Mouse (Mus musculus): ENCODE data around the gene Vash1. TPM values are rescaled to one million over a fixed set of nuclear protein-coding genes. Genes with fewer than 3 reads are reported as not detected.

Vash1 gene
- polyA plus RNA-seq, 1 experiment from 2014 or later, result 9.3 TPM

GRCm38 (mm10) chr12:86721453-86721852, 43.0 kb downstream of the Vash1 start:
- H3K4me3 ChIP-seq, result no peak overlapping the region
- H3K36me3 ChIP-seq, result peaks cover 25% of the 10 kb centered on the region
- 51% methylated on average over 5 of the region's 5 CpGs for WGBS
- no peaks in the 10 kb centered on the region for H3K27me3 ChIP-seq (replicated peaks)
- peak overlapping the region; percentile 22; the same call in 1 of the 2 replicates for H3K27ac ChIP-seq (replicated peaks)
- no peaks in the 10 kb centered on the region for H3K9me3 ChIP-seq
- peaks cover 49% of the 10 kb centered on the region for H3K4me1 ChIP-seq
- H3K4me2 ChIP-seq, result no peak overlapping the region
- H3K9ac ChIP-seq, result no peak overlapping the region
- ATAC-seq (ENCODE audit: extremely low read depth, insufficient number of reproducible peaks, low FRiP score, low TSS enrichment), result no peak

- H3K27me3 ChIP-seq (replicated peaks), result no peaks in the 10 kb centered on the region
- no peak overlapping the region for H3K4me2 ChIP-seq
- no peak for ATAC-seq (ENCODE audit: extremely low read depth, insufficient number of reproducible peaks, low FRiP score, low TSS enrichment)
- H3K36me3 ChIP-seq, result peaks cover 14% of the 10 kb centered on the region
- no peak overlapping the region for H3K4me3 ChIP-seq
- no peaks in the 10 kb centered on the region for H3K9me3 ChIP-seq
- WGBS, result 40% methylated on average over 2 of the region's 2 CpGs
- peaks cover 52% of the 10 kb centered on the region for H3K4me1 ChIP-seq
- 0 out of 2 replicates have a peak overlapping the region, but pooled peaks have one; percentile 16 for H3K27ac ChIP-seq (replicated peaks)
- no peak overlapping the region for H3K9ac ChIP-seq
Measured at GRCm38 (mm10) chr12:86724300-86724699, 45.8 kb downstream of the Vash1 start.

GRCm38 (mm10) chr12:86725706-86726105, 47.2 kb downstream of the Vash1 start:
- Histone ChIP-seq H3K4me2 (peak overlapping the region; percentile 97), H3K4me3 (peak overlapping the region; percentile 84), H3K9me3 (no peaks in the 10 kb centered on the region), H3K36me3 (peaks cover 7% of the 10 kb centered on the region), H3K27me3 (replicated peaks) (no peaks in the 10 kb centered on the region), H3K4me1 (peaks cover 51% of the 10 kb centered on the region), H3K27ac (replicated peaks) (peak overlapping the region; percentile 70), H3K9ac (peak overlapping the region; percentile 90)
- no peak for ATAC-seq (ENCODE audit: extremely low read depth, insufficient number of reproducible peaks, low FRiP score, low TSS enrichment)
- 0% methylated on average over 19 of the region's 19 CpGs for WGBS

- WGBS, result under 1% methylated on average over 44 of the region's 44 CpGs
- peaks cover 46% of the 10 kb centered on the region for H3K4me1 ChIP-seq
- peaks cover 7% of the 10 kb centered on the region; the same call in 1 of the 2 replicates for H3K36me3 ChIP-seq
- H3K27ac ChIP-seq (replicated peaks), result peak within 1 kb of the TSS; percentile 70
- peak within 1 kb of the TSS; percentile 90 for H3K9ac ChIP-seq
- H3K9me3 ChIP-seq, result no peaks in the 10 kb centered on the region
- peak; percentile 86 for ATAC-seq (ENCODE audit: extremely low read depth, insufficient number of reproducible peaks, low FRiP score, low TSS enrichment)
- peak within 1 kb of the TSS; percentile 97 for H3K4me2 ChIP-seq
- no peaks in the 10 kb centered on the region for H3K27me3 ChIP-seq (replicated peaks)
- peak within 1 kb of the TSS; percentile 84 for H3K4me3 ChIP-seq
Measured at GRCm38 (mm10) chr12:86726120-86726640, 47.7 kb downstream of the Vash1 start, which contains the start of gene Angel1. Gene Angel1 (minus strand): TSS chr12:86726460.

GRCm38 (mm10) chr12:86734319-86734810, 55.9 kb downstream of the Vash1 start, which contains the start of gene Lrrc74a:
Gene Lrrc74a (plus strand): TSS chr12:86734369.
- H3K4me3 ChIP-seq, result no peak within 1 kb of the TSS
- 68% methylated on average over 8 of the region's 8 CpGs for WGBS
- no peak for ATAC-seq (ENCODE audit: extremely low read depth, insufficient number of reproducible peaks, low FRiP score, low TSS enrichment)
- no peaks in the 10 kb centered on the region; the same call in 1 of the 2 replicates for H3K27me3 ChIP-seq (replicated peaks)
- no peak within 1 kb of the TSS for H3K27ac ChIP-seq (replicated peaks)
- no peaks in the 10 kb centered on the region for H3K9me3 ChIP-seq
- no peaks in the 10 kb centered on the region for H3K4me1 ChIP-seq
- no peaks in the 10 kb centered on the region for H3K36me3 ChIP-seq
- H3K4me2 ChIP-seq, result no peak within 1 kb of the TSS
- no peak within 1 kb of the TSS for H3K9ac ChIP-seq

Other genes with a start within 250 kb of the Vash1 start
- gene Angel1, start 47.8 kb downstream of the Vash1 start, polyA plus RNA-seq (2015; fragmentation: Nextera tagmentation; extraction: Ambion mirVana), result 9.6 TPM in 2 replicates
- not detected in 2 replicates for gene Lrrc74a, start 55.7 kb downstream of the Vash1 start, polyA plus RNA-seq (2015; fragmentation: Nextera tagmentation; extraction: Ambion mirVana)
- 32.7 and 34.1 TPM in 2 replicates for gene Irf2bpl, start 206.1 kb downstream of the Vash1 start, polyA plus RNA-seq (2015; fragmentation: Nextera tagmentation; extraction: Ambion mirVana)

All from heart, embryonic 13.5 days (tissue).